Mouse (Mus musculus) thymus, postnatal 36 days (tissue): ENCODE measurements around the gene 2900026A02Rik.
A peak's percentile ranks its signal among the peaks of the same experiment; 100 is the strongest.

Experiments
- DNase-seq, 2 experiments: peaks; one replicate each; pipeline ENCODE4 v3.0.0; 2022; ENCODE audit warnings: mixed read lengths in 2 of 2

2900026A02Rik gene

GRCm38 (mm10) chr5:113221147-113221865 lies at the start of gene 2900026A02Rik:
TSS of gene 2900026A02Rik (minus strand) at chr5:113221236.
- peak; percentile 32 to 48 for DNase-seq

GRCm38 (mm10) chr5:113270043-113270442 lies 49.0 kb upstream of the 2900026A02Rik start:
- no peak for DNase-seq

- DNase-seq = no peak
Measured at GRCm38 (mm10) chr5:113268246-113268645, 47.2 kb upstream of the 2900026A02Rik start.

- DNase-seq = no peak
Measured at GRCm38 (mm10) chr5:113265637-113266036, 44.6 kb upstream of the 2900026A02Rik start.

- no peak for DNase-seq
Measured at GRCm38 (mm10) chr5:113250806-113251205, 29.8 kb upstream of the 2900026A02Rik start.

GRCm38 (mm10) chr5:113249263-113249930 lies 28.4 kb upstream of the 2900026A02Rik start:
- DNase-seq = no peak

- no peak for DNase-seq
Measured at GRCm38 (mm10) chr5:113230196-113230595, 9.2 kb upstream of the 2900026A02Rik start.

GRCm38 (mm10) chr5:113226632-113227102 lies 5.6 kb upstream of the 2900026A02Rik start, which contains the start of gene Tmem211:
TSS of gene Tmem211 (plus strand) at chr5:113226909.
- DNase-seq = peak in 1 of 2 experiments; percentile 35

- DNase-seq = no peak
Measured at GRCm38 (mm10) chr5:113225686-113226435, 4.8 kb upstream of the 2900026A02Rik start.

GRCm38 (mm10) chr5:113225271-113225670 lies 4.2 kb upstream of the 2900026A02Rik start:
- DNase-seq = no peak

GRCm38 (mm10) chr5:113223888-113224287 lies 2.9 kb upstream of the 2900026A02Rik start:
- no peak for DNase-seq

- DNase-seq = peak in 1 of 2 experiments; percentile 12
Measured at GRCm38 (mm10) chr5:113220383-113221146, 471 bp downstream of the 2900026A02Rik start.

- no peak for DNase-seq
Measured at GRCm38 (mm10) chr5:113219876-113220275, 1.2 kb downstream of the 2900026A02Rik start.

GRCm38 (mm10) chr5:113219450-113219849 lies 1.6 kb downstream of the 2900026A02Rik start:
- no peak for DNase-seq

GRCm38 (mm10) chr5:113218617-113219235 lies 2.3 kb downstream of the 2900026A02Rik start:
- DNase-seq = no peak

- DNase-seq = no peak
Measured at GRCm38 (mm10) chr5:113217076-113217475, 4.0 kb downstream of the 2900026A02Rik start.

GRCm38 (mm10) chr5:113216328-113216960 lies 4.6 kb downstream of the 2900026A02Rik start:
- no peak for DNase-seq

- DNase-seq = no peak
Measured at GRCm38 (mm10) chr5:113215610-113216011, 5.4 kb downstream of the 2900026A02Rik start.

GRCm38 (mm10) chr5:113214455-113214854 lies 6.6 kb downstream of the 2900026A02Rik start:
- no peak for DNase-seq

- DNase-seq = no peak
Measured at GRCm38 (mm10) chr5:113214041-113214440, 7.0 kb downstream of the 2900026A02Rik start.

GRCm38 (mm10) chr5:113212156-113212835 lies 8.7 kb downstream of the 2900026A02Rik start:
- no peak for DNase-seq
